ENCODE assay signal across 8 mouse cellular contexts in the genomic region with DNA sequence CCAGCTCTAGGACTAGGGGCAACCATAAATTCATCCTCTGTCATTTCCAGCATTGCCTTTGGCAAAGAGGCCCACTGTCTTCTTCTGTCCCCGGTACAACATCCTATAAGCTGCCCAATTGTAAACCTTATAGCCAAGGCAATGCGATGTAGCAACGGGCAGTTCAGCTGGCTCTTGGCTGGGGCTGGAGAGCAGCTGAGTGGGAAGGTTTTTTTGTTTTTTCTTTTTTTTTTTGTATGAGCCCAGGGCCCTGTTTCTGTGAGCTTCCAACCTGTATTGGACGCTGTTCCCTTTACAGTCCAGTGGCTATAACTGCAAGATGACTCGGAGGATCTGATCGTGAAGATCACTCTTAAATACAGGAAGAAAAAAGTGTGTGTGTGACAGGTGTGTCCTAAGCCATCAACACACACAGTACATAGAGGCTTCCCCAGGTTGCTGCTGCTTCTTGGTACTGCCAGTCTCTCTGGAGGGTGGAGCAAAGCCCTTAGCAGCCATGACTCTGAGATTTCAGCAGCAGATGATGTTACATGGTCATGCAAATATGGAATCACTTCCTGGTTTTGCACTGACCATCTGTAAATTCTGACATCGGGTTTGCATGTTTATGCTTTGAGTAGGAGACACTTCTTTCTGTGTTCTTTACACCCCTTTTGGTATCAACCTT. TPM values are rescaled to one million over a fixed set of nuclear protein-coding genes. Genes with fewer than 3 reads are reported as not detected.
DNase-seq lines count a peak whose midpoint lies in the region; ATAC-seq and TF ChIP-seq lines count a peak whose summit lies in the region.

No protein-coding gene starts in this region.

- peak; percentile 17 for DNase-seq in layer of hippocampus, adult 11-12 months (ENCODE audit: low spot score)
- no peak for DNase-seq in layer of hippocampus, postnatal 25 days (ENCODE audit: extremely low spot score in 1 of 2, low spot score in 1 of 2)
- DNase-seq in cerebellum, adult 8-10 months: peak; percentile 35
- DNase-seq in hindbrain, embryonic 11.5 days (ENCODE audit: low spot score): peak; percentile 6
- DNase-seq in Muller cell, postnatal 12 days (ENCODE audit: inconsistent ontology term): no peak
- no peak for DNase-seq in spleen, adult 12 weeks (ENCODE audit: low spot score)

- peak overlapping the region; percentile 58 for H3K4me2 ChIP-seq in hindbrain, embryonic 11.5 days (replicated peaks; ENCODE audit: low read depth, low read length)

- H3K4me1 ChIP-seq in E14TG2a.4 (replicated peaks; ENCODE audit: low read depth, low read length): peaks cover 19% of the 10 kb centered on the region
- H3K4me1 ChIP-seq in hindbrain, embryonic 11.5 days (replicated peaks; ENCODE audit: control insufficient read depth, insufficient read depth, low read length): no peaks in the 10 kb centered on the region

- H3K27me3 ChIP-seq in E14TG2a.4 (ENCODE audit: insufficient read depth, low read length): no peaks in the 10 kb centered on the region
- no peaks in the 10 kb centered on the region for H3K27me3 ChIP-seq in hindbrain, embryonic 11.5 days (ENCODE audit: control insufficient read depth, insufficient read depth, low read length)

- peak overlapping the region; percentile 87 for H3K9ac ChIP-seq in hindbrain, embryonic 11.5 days (ENCODE audit: low read depth, low read length)

- no peak for TF ChIP-seq CTCF in E14TG2a.4 (conservative IDR thresholded peaks at IDR 0.05; ENCODE audit: low read length)

- H3K36me3 ChIP-seq in E14TG2a.4 (ENCODE audit: insufficient read depth, low read length): no peaks in the 10 kb centered on the region
- H3K36me3 ChIP-seq in hindbrain, embryonic 11.5 days (ENCODE audit: control insufficient read depth, insufficient read depth, low read length): no peaks in the 10 kb centered on the region
- no peaks in the 10 kb centered on the region for H3K36me3 ChIP-seq in macrophage (ENCODE audit: inconsistent target)

- no peaks in the 10 kb centered on the region for H3K9me3 ChIP-seq in E14TG2a.4 (ENCODE audit: low read length)
- H3K9me3 ChIP-seq in hindbrain, embryonic 11.5 days (ENCODE audit: control insufficient read depth, low read length): no peaks in the 10 kb centered on the region

- ATAC-seq in hindbrain, embryonic 11.5 days (ENCODE audit: low FRiP score): peak; percentile 28

- H3K79me2 ChIP-seq in macrophage (ENCODE audit: inconsistent target): peaks cover 38% of the 10 kb centered on the region

- H3K27ac ChIP-seq in hindbrain, embryonic 11.5 days (ENCODE audit: low read depth, low read length): peak overlapping the region; percentile 94
- H3K27ac ChIP-seq in macrophage: peak overlapping the region; percentile 85

- WGBS in hindbrain, embryonic 11.5 days: 37% methylated on average over 7 of the region's 7 CpGs
- WGBS in macrophage (ENCODE audit: missing documents): 12% methylated on average over 7 of the region's 7 CpGs

- H3K4me3 ChIP-seq in E14TG2a.4 (replicated peaks; ENCODE audit: low read length): peak overlapping the region; percentile 93
- H3K4me3 ChIP-seq in hindbrain, embryonic 11.5 days (ENCODE audit: low read depth, low read length): peak overlapping the region; percentile 76
- peak overlapping the region; percentile 55 for H3K4me3 ChIP-seq in macrophage (ENCODE audit: inconsistent target)

RNA-seq across cellular contexts. Expression of a gene that starts 0.6 kb away (rescaled TPM):
- total RNA-seq in layer of hippocampus, postnatal 25 days (2021): 100 to 1,000 TPM; 102 to 106 TPM
- polyA plus RNA-seq in hindbrain, embryonic 11.5 days (2014; fragmentation: Nextera tagmentation; extraction: Ambion mirVana): 9.3 and 9.7 TPM in 2 replicates
- total RNA-seq in macrophage (2018; cell fraction: chromatin; rRNA removed): 100 to 1,000 TPM in 8 of 26 experiments, 10 to 100 TPM in 18; 43.0 to 131 (median 86.1) TPM
- total RNA-seq in macrophage (2018; cell fraction: cytosol; rRNA removed): 10 to 100 TPM; 22.2 to 71.1 (median 34.7) TPM
- 100 to 1,000 TPM in 2 of 26 experiments, 10 to 100 TPM in 24; 39.4 to 122 (median 71.4) TPM for total RNA-seq in macrophage (2018; cell fraction: nucleus; rRNA removed)
- 19.1 to 26.7 TPM (median 25.4 TPM) in 3 replicates for polyA plus RNA-seq in macrophage (2018)

RNA-seq across cellular contexts. Expression of a gene that starts 38.9 kb away (rescaled TPM):
- 1 to 10 TPM; 4.9 to 6.1 TPM for total RNA-seq in layer of hippocampus, postnatal 25 days (2021)
- 4.9 and 7.3 TPM in 2 replicates for polyA plus RNA-seq in hindbrain, embryonic 11.5 days (2014; fragmentation: Nextera tagmentation; extraction: Ambion mirVana)
- under 1 TPM in 2 of 26 experiments, not detected in 24; 0.32 to 0.36 TPM for total RNA-seq in macrophage (2018; cell fraction: chromatin; rRNA removed)
- total RNA-seq in macrophage (2018; cell fraction: cytosol; rRNA removed): under 1 TPM in 1 of 26 experiments, not detected in 25; 0.05 TPM
- not detected for total RNA-seq in macrophage (2018; cell fraction: nucleus; rRNA removed)
- not detected in 3 replicates for polyA plus RNA-seq in macrophage (2018)

Comparison
In these comparisons a context has a peak if more than half of its experiments do, and no peak if none do; other contexts are left out.
1. DNase-seq: peak in layer of hippocampus, adult 11-12 months (single experiment), cerebellum, adult 8-10 months (single experiment) and hindbrain, embryonic 11.5 days (single experiment); none in layer of hippocampus, postnatal 25 days (0 of 2), Muller cell, postnatal 12 days (single experiment) and spleen, adult 12 weeks (single experiment).
2. Peak in every context shown above with its lines, with median percentiles within 50 percentile points of each other: H3K4me3 ChIP-seq.